Mouse (Mus musculus) lung, postnatal 0 days (tissue): ENCODE results near the gene Atp1b3.

ENCODE experiments used
- CTCF ChIP-seq: IDR thresholded peaks from 2 replicates; pipeline ENCODE4 v1.5.1; 2016; ENCODE audit warnings: antibody characterized with exemption, mild to moderate bottlenecking
- EP300 ChIP-seq: IDR thresholded peaks from 2 replicates; pipeline ENCODE4 v1.6.1; 2016; ENCODE audit warnings: antibody characterized with exemption, mild to moderate bottlenecking, control low read depth

- TF ChIP-seq CTCF (no peak), EP300 (no peak)
These were observed 14.5 kb upstream of the Atp1b3 start for GRCm38 (mm10) chr9:96378747-96379146.
